Mouse (Mus musculus): ENCODE measurements around the gene Gm3269. TPM values are rescaled to one million over a fixed set of nuclear protein-coding genes. Genes with fewer than 3 reads are reported as not detected.
"Not testable (repeated sequence)": the region's sequence is repeated elsewhere in the genome, so short reads cannot be mapped to it uniquely, and the experiment has no call there.

The Gm3269 gene
- not detected in 2 replicates for polyA plus RNA-seq (2012; rRNA removed)
- polyA plus RNA-seq (2014; fragmentation: Nextera tagmentation; extraction: Ambion mirVana): not detected in 2 replicates

GRCm38 (mm10) chr14:4837806-4838205 lies at the start of gene Gm3269:
Gm3269 (plus strand) TSS chr14:4838106.
- not testable (repeated sequence) for H3K4me2 ChIP-seq (replicated peaks; ENCODE audit: low read depth, low read length, severe bottlenecking); H3K36me3 ChIP-seq (ENCODE audit: control insufficient read depth, insufficient read depth, low read length); DNase-seq (ENCODE audit: low spot score); H3K27ac ChIP-seq (replicated peaks; ENCODE audit: low read depth, low read length); H3K4me1 ChIP-seq (ENCODE audit: control insufficient read depth, insufficient read depth, low read length); H3K9me3 ChIP-seq (ENCODE audit: control insufficient read depth, low read length); H3K9ac ChIP-seq (ENCODE audit: low read depth, low read length, severe bottlenecking); H3K4me3 ChIP-seq (replicated peaks; ENCODE audit: low read length); ATAC-seq (ENCODE audit: low FRiP score, low read depth); H3K27me3 ChIP-seq (ENCODE audit: control insufficient read depth, insufficient read depth, low read length)
- WGBS: no CpG with 5 or more reads among the region's 4 CpGs

- H3K4me3 ChIP-seq (replicated peaks; ENCODE audit: low read length); H3K9ac ChIP-seq (ENCODE audit: low read depth, low read length, severe bottlenecking); H3K9me3 ChIP-seq (ENCODE audit: control insufficient read depth, low read length); H3K4me2 ChIP-seq (replicated peaks; ENCODE audit: low read depth, low read length, severe bottlenecking); ATAC-seq (ENCODE audit: low FRiP score, low read depth); DNase-seq (ENCODE audit: low spot score); H3K4me1 ChIP-seq (ENCODE audit: control insufficient read depth, insufficient read depth, low read length); H3K27me3 ChIP-seq (ENCODE audit: control insufficient read depth, insufficient read depth, low read length); H3K36me3 ChIP-seq (ENCODE audit: control insufficient read depth, insufficient read depth, low read length); H3K27ac ChIP-seq (replicated peaks; ENCODE audit: low read depth, low read length): not testable (repeated sequence)
- WGBS: 88% methylated on average over 6 of the region's 6 CpGs
These were observed 31.5 kb upstream of the Gm3269 start for GRCm38 (mm10) chr14:4806421-4806820.

GRCm38 (mm10) chr14:4821950-4822349 lies 16.0 kb upstream of the Gm3269 start:
- H3K4me3 ChIP-seq (replicated peaks; ENCODE audit: low read length); DNase-seq (ENCODE audit: low spot score): not testable (repeated sequence)

GRCm38 (mm10) chr14:4855299-4855980 lies 17.5 kb downstream of the Gm3269 start, which contains the start of gene Gm3264:
Gm3264 (plus strand) TSS chr14:4855576.
- ATAC-seq (ENCODE audit: low FRiP score, low read depth); H3K27me3 ChIP-seq (ENCODE audit: control insufficient read depth, insufficient read depth, low read length); H3K4me1 ChIP-seq (ENCODE audit: control insufficient read depth, insufficient read depth, low read length); H3K27ac ChIP-seq (replicated peaks; ENCODE audit: low read depth, low read length); H3K36me3 ChIP-seq (ENCODE audit: control insufficient read depth, insufficient read depth, low read length); H3K9me3 ChIP-seq (ENCODE audit: control insufficient read depth, low read length): not testable (repeated sequence)
- Histone ChIP-seq H3K9ac (ENCODE audit: low read depth, low read length, severe bottlenecking) (peak within 1 kb of the TSS; percentile 25; the same call in 1 of the 2 replicates), H3K4me3 (replicated peaks; ENCODE audit: low read length) (peak within 1 kb of the TSS; percentile 29), H3K4me2 (replicated peaks; ENCODE audit: low read depth, low read length, severe bottlenecking) (peak within 1 kb of the TSS; percentile 47)
- 2% methylated on average over 17 of the region's 59 CpGs for WGBS
- peak; percentile 2 for DNase-seq (ENCODE audit: low spot score)

More at GRCm38 (mm10) chr14:4821950-4822349, 16.0 kb upstream of the Gm3269 start:
- not testable (repeated sequence) for H3K27me3 ChIP-seq (ENCODE audit: control insufficient read depth, insufficient read depth, low read length); ATAC-seq (ENCODE audit: low FRiP score, low read depth); H3K9ac ChIP-seq (ENCODE audit: low read depth, low read length, severe bottlenecking); H3K36me3 ChIP-seq (ENCODE audit: control insufficient read depth, insufficient read depth, low read length); H3K4me1 ChIP-seq (ENCODE audit: control insufficient read depth, insufficient read depth, low read length); H3K9me3 ChIP-seq (ENCODE audit: control insufficient read depth, low read length); H3K4me2 ChIP-seq (replicated peaks; ENCODE audit: low read depth, low read length, severe bottlenecking); H3K27ac ChIP-seq (replicated peaks; ENCODE audit: low read depth, low read length)
- 94% methylated on average over 2 of the region's 7 CpGs for WGBS

GRCm38 (mm10) chr14:4892116-4892515 lies 54.2 kb downstream of the Gm3269 start, which contains the start of gene Gm3278:
Gm3278 (plus strand) TSS chr14:4892416.
- H3K27me3 ChIP-seq (ENCODE audit: control insufficient read depth, insufficient read depth, low read length); H3K9me3 ChIP-seq (ENCODE audit: control insufficient read depth, low read length); ATAC-seq (ENCODE audit: low FRiP score, low read depth); H3K27ac ChIP-seq (replicated peaks; ENCODE audit: low read depth, low read length); DNase-seq (ENCODE audit: low spot score); H3K4me2 ChIP-seq (replicated peaks; ENCODE audit: low read depth, low read length, severe bottlenecking); H3K4me1 ChIP-seq (ENCODE audit: control insufficient read depth, insufficient read depth, low read length); H3K36me3 ChIP-seq (ENCODE audit: control insufficient read depth, insufficient read depth, low read length); H3K9ac ChIP-seq (ENCODE audit: low read depth, low read length, severe bottlenecking); H3K4me3 ChIP-seq (replicated peaks; ENCODE audit: low read length): not testable (repeated sequence)
- WGBS: no CpG with 5 or more reads among the region's 3 CpGs

Other genes starting within 250 kb of the Gm3269 start
- not detected in 2 replicates for gene Gm8159, start 205.8 kb upstream of the Gm3269 start, polyA plus RNA-seq (2012; rRNA removed)
- not detected in 2 replicates for gene Gm8159, start 205.8 kb upstream of the Gm3269 start, polyA plus RNA-seq (2014; fragmentation: Nextera tagmentation; extraction: Ambion mirVana)
- 0.05 TPM in 1 of 2 replicates, not detected in the other for gene Gm3239, start 173.9 kb upstream of the Gm3269 start, polyA plus RNA-seq (2012; rRNA removed)
- gene Gm3239, start 173.9 kb upstream of the Gm3269 start, polyA plus RNA-seq (2014; fragmentation: Nextera tagmentation; extraction: Ambion mirVana): not detected in 2 replicates
- gene Gm7876, start 128.9 kb upstream of the Gm3269 start, polyA plus RNA-seq (2012; rRNA removed): not detected in 2 replicates
- gene Gm7876, start 128.9 kb upstream of the Gm3269 start, polyA plus RNA-seq (2014; fragmentation: Nextera tagmentation; extraction: Ambion mirVana): not detected in 2 replicates
- 0.35 and 0.42 TPM in 2 replicates for gene Gm3252, start 111.3 kb upstream of the Gm3269 start, polyA plus RNA-seq (2012; rRNA removed)
- gene Gm3252, start 111.3 kb upstream of the Gm3269 start, polyA plus RNA-seq (2014; fragmentation: Nextera tagmentation; extraction: Ambion mirVana): 0.23 TPM in 1 of 2 replicates, not detected in the other
- not detected in 2 replicates for gene Gm9602, start 61.8 kb upstream of the Gm3269 start, polyA plus RNA-seq (2012; rRNA removed)
- gene Gm9602, start 61.8 kb upstream of the Gm3269 start, polyA plus RNA-seq (2014; fragmentation: Nextera tagmentation; extraction: Ambion mirVana): not detected in 2 replicates
- 0.68 TPM in 1 of 2 replicates, not detected in the other for gene Gm3264, start 17.5 kb downstream of the Gm3269 start, polyA plus RNA-seq (2012; rRNA removed)
- gene Gm3264, start 17.5 kb downstream of the Gm3269 start, polyA plus RNA-seq (2014; fragmentation: Nextera tagmentation; extraction: Ambion mirVana): 0.57 TPM in 1 of 2 replicates, not detected in the other
- 0.09 TPM in 1 of 2 replicates, not detected in the other for gene Gm3278, start 54.3 kb downstream of the Gm3269 start, polyA plus RNA-seq (2012; rRNA removed)
- gene Gm3278, start 54.3 kb downstream of the Gm3269 start, polyA plus RNA-seq (2014; fragmentation: Nextera tagmentation; extraction: Ambion mirVana): not detected in 2 replicates
- not detected in 2 replicates for gene Gm8297, start 145.8 kb downstream of the Gm3269 start, polyA plus RNA-seq (2012; rRNA removed)
- gene Gm8297, start 145.8 kb downstream of the Gm3269 start, polyA plus RNA-seq (2014; fragmentation: Nextera tagmentation; extraction: Ambion mirVana): not detected in 2 replicates
- not detected in 2 replicates for gene Gm3298, start 177.8 kb downstream of the Gm3269 start, polyA plus RNA-seq (2012; rRNA removed)
- not detected in 2 replicates for gene Gm3298, start 177.8 kb downstream of the Gm3269 start, polyA plus RNA-seq (2014; fragmentation: Nextera tagmentation; extraction: Ambion mirVana)
- not detected in 2 replicates for gene 4930555G01Rik, start 212.5 kb downstream of the Gm3269 start, polyA plus RNA-seq (2012; rRNA removed)
- gene 4930555G01Rik, start 212.5 kb downstream of the Gm3269 start, polyA plus RNA-seq (2014; fragmentation: Nextera tagmentation; extraction: Ambion mirVana): not detected in 2 replicates
- 1.1 and 2.1 TPM in 2 replicates for gene Gm8281, start 232.9 kb downstream of the Gm3269 start, polyA plus RNA-seq (2012; rRNA removed)
- gene Gm8281, start 232.9 kb downstream of the Gm3269 start, polyA plus RNA-seq (2014; fragmentation: Nextera tagmentation; extraction: Ambion mirVana): 0.32 and 0.43 TPM in 2 replicates